Mouse (Mus musculus) mesoderm, embryonic 11.5 days (tissue): ENCODE data around the gene Zfp960.
"Not testable (repeated sequence)": the region's sequence is repeated elsewhere in the genome, so short reads cannot be mapped to it uniquely, and the experiment has no call there.

ENCODE experiments used
- DNase-seq: peaks from one replicate; pipeline ENCODE4 v3.0.0-alpha.2; 2012; ENCODE audit warnings: low read depth, low spot score

Gene Zfp960

DNA sequence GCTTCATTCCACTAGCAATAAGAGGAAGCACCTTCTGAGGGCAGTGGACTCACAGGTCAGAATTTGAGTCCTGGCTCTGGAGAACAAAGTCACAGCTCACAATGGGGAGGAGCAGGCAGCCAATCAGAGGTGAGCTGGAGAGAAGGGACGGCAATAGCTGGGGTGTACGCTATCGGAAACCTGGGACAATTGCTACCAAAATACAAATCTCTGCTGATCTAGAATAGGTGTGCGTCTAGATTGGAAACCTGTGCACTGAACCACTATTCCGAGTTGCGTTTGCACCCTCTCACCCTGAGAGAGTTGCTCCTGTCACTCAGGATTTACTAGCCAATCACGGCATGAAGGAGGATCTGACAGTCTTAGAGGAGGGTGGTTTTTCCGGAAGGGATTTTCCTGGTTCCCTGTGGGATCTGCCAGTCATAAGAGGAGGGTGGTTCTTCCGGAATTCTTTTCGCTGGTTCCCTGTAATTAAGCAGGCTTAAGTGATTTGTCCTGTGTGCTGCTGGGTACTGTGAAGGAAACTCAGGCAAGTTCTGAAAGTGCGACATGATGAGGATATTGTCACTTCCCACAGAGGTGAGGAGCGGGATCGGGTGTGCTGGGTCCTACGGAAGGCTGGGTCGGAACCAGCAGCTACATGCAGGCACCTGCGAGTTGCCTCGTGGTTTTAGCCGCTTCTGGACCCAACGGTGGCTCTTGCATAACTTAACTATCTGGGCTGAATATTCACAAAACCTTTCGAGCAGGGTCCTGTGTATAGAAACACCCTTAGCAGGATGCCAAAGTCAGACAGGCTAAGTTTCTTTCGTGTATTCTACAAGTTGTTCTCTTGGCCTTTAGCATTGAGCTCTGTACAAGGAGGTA lies at the start of gene Zfp960:
Zfp960 (plus strand) TSS at position 486 of the 867 bp plus-strand sequence.
- DNase-seq, result peak; percentile 88

DNA sequence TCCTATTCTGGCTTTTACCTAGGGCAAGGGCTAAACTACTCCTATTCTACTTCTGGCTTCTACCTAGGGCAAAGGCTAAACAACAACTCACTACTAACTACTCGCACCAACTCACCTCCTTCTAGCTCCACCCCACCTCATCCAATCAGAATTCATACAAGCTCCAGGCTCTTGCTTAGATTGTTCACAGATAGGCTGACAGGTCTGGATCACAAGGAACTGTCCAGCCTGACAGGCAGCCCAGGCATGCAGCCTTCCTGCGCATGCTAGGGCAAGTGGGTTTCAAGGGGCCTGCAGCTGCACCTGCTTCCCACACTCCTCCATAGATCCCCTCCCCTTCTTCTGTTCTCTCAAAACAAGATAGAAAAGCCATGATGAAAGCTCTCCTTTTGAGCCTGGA lies 45.8 kb upstream of the Zfp960 start:
- not testable (repeated sequence) for DNase-seq

DNA sequence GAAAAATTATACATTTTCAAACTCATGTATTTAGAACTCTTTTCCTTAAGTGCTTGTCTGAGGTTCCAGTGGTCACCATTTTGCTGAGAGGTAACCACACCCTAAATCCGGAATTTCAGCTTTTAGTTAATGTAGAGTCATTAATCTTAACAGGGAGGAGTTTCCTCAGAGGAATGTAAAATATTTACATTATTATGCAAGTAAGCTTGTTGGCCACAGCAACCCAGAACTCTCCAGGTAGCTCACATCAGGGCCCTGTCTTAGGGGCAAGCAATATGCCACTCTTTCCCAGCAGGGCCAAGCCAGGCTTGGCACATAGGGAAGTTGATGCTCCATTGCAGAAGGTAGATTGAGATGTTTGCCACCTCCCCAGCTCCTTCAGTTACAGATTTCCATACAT lies 4.3 kb upstream of the Zfp960 start:
- DNase-seq, result not testable (repeated sequence)

- not testable (repeated sequence) for DNase-seq
Observed at GRCm38 (mm10) chr17:17120830-17121502, 57.1 kb downstream of the Zfp960 start, which contains the start of gene Zfp97. Gene Zfp97 (plus strand): TSS chr17:17121415.
